Mouse (Mus musculus) spleen, postnatal 14 days (tissue): ENCODE measurements around the gene Wars.

Experiments used
- DNase-seq, 2 experiments: peaks; one replicate each; pipeline ENCODE4 v3.0.0; 2021 to 2022; ENCODE audit warnings: low spot score in 2 of 2

The Wars gene

DNA sequence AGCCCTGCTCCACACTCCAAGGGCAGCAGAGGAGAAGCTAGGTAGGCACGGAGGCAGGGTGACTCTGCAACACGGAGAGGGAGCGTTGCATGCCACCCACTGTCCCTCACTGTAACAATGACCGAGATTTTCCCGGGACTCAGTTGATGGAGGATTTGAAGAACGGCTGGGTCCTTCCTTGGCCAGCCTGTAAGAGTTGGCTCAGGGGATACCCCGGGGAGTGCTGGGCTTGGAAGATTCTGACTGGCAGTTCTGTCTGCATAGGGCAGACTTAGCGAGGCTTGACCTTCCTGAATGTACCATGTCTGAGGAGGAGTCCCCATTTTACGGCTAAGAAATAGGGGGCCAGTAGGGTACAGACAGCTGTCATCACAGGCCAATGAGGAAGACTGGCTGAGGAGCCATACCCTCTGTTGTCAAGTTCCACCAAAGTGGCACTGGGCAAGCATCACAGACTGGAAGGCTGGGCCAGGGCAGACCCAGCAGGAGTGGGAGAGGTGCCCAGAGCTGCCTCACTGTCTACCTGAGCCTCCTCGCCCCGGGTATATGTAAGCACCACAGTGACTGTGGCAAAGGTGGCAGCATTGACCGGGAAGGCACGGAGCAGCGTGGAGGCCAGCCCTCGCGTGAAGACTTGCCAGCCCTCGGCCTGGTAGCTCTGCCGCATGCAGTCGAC is 67.6 kb downstream of the Wars start:
- no peak for DNase-seq

- DNase-seq, result no peak
These were observed 68.3 kb downstream of the Wars start for GRCm38 (mm10) chr12:108825561-108826224.

GRCm38 (mm10) chr12:108824225-108824874 is 69.6 kb downstream of the Wars start:
- no peak for DNase-seq

DNA sequence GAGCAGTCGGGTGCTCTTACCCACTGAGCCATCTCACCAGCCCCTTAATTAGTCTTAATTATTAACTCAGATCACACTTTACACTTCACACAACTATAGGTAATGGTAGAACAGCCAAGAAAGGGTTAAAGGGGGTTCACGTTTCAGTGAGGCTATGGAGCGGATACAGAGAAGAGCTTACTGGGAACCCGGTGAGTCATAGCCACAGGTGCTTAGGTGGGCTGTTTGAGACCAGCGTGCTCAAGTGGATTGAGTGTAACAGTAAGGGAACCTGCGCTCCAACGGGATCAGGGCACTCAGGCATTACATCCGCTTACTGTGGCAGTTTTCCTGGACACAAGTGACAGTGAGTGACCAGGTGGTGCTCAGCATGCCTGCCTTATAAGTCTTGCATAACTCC is 70.9 kb downstream of the Wars start:
- DNase-seq, result no peak

- no peak for DNase-seq
These were observed 73.5 kb downstream of the Wars start for GRCm38 (mm10) chr12:108820461-108820860.

- no peak for DNase-seq
These were observed 77.4 kb downstream of the Wars start for GRCm38 (mm10) chr12:108816569-108816968.

DNA sequence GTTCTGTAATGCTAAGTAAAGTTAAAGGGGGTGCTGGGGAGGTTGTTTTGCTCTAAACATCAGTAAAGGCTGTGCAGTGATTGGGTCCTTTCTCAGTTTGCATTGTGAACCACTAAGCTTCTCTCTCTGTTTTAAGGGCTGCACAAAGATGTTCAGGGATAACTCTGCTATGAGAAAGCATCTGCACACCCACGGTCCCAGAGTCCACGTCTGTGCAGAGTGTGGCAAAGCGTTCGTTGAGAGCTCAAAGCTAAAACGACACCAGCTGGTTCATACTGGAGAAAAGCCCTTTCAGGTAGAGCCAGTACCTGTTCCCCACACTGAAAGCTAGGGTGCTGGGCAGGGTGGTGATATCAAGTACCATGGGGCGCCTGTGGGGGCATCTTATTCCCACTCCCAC is 79.5 kb downstream of the Wars start:
- DNase-seq, result no peak

- no peak for DNase-seq
These were observed 81.5 kb downstream of the Wars start for GRCm38 (mm10) chr12:108812463-108812862.

GRCm38 (mm10) chr12:108811133-108811532 is 82.8 kb downstream of the Wars start:
- no peak for DNase-seq

DNA sequence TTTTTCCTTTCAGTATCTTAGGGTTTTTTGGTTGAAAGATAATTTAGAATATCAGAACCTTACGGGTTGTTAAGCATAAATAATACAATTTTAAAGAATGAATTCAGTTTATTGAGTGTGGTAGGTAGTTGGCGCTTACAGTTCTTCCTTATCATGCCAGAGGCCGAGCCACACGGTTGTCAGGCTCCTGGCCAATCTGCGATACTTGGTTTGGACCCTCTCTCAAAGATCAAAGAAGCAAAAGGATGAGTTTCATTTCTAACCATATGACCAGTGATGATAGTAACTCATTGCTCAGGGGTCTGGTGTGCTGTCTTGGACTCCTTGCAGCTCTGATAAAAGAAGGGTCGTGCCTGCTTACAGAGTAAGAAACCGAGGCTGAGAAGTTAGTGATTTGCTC is 83.7 kb downstream of the Wars start:
- no peak for DNase-seq
